Mouse (Mus musculus): ENCODE results near the gene Cacnb1.
A peak's percentile ranks its signal among the peaks of the same experiment; 100 is the strongest.

The Cacnb1 gene

DNA sequence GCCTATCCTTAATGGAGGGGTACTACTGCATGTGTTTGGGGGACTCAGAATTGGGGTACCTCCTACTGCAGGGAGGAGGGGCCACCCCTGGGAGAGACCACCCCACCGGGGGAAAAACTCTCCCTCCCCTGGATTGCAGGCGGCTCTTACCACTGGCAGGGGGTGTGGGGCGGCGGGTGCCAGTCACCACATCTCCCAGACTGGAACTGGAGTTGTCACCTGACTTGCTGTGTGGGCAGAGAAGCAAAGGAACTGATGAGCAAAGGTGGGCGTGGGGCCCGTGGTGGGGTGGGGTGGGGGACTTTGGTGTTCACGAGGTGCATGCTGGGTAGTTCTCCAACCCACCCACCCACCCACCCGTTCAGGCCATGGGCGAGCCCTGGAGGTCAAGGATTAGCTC, 11.1 kb downstream of the Cacnb1 start:
- no peak for DNase-seq (ENCODE audit: low read depth)

DNA sequence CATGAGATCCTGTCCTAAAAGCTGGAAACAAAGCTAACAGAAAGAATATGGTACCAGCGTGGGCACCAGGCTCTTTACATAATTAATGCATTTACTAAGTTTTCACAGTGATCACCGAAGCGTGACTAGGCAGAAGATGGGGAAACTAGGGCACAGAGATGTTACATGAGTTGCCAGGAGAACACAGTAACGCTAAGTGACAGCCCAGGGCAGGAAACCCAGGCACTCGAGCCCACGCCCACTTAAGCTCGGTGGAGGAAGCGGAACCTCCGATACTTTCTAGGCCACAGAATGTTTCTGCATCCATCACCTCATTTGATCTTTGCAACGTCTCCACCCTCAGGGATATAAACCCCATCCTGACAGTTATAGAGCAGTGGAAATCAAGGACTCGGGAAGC, 14.7 kb downstream of the Cacnb1 start:
- no peak for DNase-seq (ENCODE audit: low read depth)

DNA sequence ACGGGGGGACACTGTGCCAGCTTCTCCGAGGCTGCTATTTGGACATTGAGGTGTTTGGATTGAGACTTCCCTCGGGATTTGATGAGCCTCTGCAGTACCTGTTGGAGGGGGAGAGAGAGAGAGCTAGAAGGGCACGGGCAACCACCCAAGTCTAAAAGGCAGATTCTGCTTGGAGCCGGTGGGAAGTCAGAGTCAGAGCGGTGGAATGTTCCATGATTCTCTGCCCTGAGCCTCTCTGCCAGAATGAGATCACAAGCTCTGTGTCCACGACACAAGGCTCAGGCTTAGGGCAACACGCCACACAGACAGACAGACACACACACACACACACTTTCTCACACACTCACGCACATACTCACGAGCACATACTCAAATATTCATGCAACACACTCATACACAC, 17.1 kb downstream of the Cacnb1 start:
- peak; percentile 92 for DNase-seq (ENCODE audit: low read depth)

DNA sequence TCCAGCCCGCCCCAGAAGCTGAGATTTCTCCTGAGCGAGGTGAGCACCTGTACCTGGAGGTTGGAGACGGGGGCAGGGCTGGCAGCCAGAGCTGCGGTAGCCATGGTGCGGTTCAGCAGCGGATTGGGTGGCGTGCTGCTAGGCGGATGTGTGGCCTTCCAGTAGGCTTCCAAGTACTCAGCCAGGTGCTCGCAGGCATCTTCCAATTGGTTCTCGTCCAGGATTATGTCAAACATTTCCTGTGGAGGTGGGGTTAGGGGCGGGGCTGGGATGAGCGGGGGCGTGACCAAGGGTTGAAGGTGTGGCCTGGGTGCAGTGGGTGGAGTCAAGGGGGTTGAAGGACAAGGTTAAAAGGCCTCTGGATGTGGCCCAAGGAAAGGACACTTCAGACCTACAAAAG, 17.8 kb downstream of the Cacnb1 start:
- no peak for DNase-seq (ENCODE audit: low read depth)

DNA sequence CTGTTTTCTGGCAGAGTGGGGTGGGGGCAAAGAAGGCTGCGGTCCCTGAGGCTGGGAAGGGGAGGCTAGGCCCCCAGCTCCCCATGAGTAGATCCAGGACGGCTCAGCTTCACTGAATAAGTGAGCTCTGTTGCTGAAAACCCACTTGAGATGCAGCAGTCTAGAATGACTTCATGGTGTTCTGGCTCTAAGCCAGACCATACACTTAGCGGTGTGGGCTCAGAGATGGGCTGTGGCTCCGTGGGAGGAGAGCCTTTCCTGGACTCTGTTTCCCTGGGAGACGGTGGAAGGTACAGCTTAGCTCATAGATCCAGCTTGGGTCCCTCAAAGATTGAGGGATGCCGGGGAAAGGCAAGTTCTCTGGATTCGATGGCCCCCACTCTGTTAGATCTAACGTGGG, 18.7 kb downstream of the Cacnb1 start:
- DNase-seq (ENCODE audit: low read depth): no peak

DNA sequence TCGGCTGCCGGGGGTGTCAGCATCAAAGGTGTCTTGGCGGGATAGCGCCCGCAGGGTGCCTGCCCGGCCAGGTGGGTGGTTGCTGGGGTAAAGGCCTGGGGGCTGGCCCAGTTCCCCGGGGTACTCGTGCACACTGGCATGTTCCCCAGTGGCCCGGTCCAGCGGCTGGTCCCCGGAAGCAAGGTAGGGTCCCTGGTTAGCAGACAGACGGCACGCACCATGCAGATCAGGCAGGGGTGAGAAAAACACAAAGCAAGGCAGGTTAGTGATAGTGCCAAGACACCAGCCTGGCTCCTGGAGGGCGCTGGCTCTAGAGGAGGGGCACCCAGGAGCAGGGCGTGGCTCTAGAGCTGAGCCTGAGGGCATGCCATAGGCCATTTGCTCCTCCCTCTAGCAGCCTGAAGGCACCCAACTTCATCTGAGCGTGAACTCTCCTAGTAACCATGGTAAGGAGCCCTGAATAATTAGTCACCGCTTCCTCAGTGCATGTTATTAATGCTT, 19.6 kb downstream of the Cacnb1 start:
- no peak for DNase-seq (ENCODE audit: low read depth)

DNA sequence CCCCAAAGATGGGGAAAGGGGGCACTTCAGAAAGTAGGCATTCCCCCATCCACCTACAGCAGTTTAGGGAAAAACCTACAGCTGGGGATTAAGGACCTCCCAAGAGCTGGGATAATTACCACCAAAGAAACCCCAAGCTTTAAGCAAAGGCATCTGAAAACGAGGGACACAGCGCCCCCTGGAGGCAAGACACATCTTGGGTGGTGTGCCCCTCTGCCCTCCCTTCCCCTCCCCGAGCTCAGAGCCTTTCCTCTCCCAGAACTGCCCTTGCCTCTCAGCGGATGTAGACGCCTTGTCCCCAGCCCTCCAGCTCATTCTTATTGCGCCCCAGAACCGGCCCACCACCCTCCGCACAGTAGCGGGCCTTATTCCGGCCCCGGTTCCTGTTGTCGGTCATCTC, 20.2 kb downstream of the Cacnb1 start:
- DNase-seq (ENCODE audit: low read depth): no peak

DNA sequence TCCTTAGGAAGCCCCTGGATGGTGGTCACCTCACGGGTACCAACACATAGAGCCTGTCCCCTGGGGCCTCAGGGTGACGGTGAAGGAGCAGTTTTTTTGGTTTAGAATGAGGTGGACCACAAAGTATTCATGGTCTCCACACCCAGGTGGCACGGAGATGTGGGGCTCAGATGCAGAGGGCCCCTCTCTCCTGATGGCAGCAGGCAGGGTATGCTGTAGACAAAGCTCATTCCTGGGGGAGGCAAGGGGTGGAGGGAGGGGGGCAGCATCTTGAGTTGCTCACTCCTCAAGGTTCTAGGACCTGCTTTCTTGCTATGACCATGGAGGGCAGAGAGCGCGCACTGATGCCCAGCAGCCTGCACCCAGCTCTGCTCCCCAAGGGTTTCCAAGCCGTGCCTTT, 20.8 kb downstream of the Cacnb1 start:
- DNase-seq (ENCODE audit: low read depth): no peak

DNA sequence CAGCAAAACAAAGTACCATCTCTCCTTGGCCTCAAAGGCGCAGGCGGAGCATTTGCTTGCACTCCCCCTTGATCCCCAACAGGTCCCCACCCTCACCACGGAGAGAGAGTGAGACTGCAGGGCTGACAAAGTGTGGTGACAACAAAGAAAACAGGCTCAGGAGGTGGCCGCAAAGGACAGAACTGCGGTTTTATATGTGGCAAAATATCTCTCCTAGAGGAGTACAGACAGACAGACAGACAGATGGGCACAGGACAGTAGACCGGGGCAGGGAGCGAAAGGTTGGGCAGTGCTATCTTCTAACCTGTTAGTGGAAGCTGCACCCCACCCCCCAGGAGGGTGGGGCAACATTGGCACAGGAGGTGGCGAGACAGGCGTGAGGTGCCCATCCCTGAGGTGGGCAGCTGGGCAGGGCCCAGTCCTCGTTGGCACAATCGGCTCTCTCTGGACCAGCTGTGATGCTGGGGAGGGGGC, 21.4 kb downstream of the Cacnb1 start:
- DNase-seq (ENCODE audit: low read depth): no peak

DNA sequence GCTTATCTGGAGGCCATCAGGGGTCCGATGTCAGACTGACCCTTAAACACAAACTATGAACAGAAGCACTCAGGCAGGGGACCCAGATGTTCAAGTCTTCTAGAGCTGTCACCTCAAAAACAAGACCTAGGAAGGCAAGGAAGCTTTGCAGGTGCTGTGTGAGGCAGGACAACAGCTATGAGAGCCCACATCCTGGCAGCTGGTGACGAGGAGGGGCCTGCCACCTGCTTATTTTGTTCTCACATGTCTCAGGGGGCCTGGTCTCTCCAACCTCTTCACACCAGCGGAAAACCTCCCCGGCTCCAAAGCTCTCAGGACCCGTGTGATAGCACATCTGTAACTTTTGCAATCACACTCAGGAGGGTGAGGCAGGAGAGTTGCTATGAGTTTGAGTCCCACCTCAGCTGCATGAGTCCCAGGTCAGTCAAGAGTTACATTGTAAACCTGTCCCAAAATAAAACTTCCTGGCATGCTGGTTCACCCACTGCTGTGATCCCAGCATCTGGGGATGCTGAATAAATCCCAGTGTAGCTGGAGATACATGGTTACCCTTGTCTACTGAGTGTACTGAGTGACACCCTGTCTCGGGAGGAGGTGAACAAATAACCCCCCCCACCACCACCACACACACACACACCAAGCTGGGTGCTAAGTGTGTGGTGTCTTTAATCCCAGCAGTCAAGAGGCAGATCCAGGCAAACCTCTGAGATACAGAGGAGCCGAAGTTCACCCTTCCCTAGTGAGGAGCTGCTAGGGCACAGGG, 22.3 kb downstream of the Cacnb1 start:
- DNase-seq (ENCODE audit: low read depth): no peak

DNA sequence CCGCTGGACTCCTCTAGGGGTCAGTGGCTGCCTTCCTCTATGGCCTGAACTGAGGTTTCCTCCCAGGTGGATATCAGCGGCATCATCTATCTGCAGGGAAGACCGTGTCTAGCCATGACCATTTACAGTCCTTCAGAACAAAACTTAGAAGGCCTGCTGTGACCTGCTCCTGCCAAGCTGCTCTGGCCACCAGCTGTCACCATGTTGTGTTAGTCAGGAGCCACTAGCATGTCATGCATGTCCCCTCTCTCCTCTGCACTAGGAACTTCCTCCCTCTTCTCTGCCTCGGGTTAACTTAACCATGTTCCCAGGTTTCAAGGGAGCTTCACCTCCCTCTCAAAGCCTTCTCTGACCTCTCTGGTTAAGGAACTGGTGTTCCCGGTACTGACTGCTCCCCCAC, 23.1 kb downstream of the Cacnb1 start:
- DNase-seq (ENCODE audit: low read depth): no peak

DNA sequence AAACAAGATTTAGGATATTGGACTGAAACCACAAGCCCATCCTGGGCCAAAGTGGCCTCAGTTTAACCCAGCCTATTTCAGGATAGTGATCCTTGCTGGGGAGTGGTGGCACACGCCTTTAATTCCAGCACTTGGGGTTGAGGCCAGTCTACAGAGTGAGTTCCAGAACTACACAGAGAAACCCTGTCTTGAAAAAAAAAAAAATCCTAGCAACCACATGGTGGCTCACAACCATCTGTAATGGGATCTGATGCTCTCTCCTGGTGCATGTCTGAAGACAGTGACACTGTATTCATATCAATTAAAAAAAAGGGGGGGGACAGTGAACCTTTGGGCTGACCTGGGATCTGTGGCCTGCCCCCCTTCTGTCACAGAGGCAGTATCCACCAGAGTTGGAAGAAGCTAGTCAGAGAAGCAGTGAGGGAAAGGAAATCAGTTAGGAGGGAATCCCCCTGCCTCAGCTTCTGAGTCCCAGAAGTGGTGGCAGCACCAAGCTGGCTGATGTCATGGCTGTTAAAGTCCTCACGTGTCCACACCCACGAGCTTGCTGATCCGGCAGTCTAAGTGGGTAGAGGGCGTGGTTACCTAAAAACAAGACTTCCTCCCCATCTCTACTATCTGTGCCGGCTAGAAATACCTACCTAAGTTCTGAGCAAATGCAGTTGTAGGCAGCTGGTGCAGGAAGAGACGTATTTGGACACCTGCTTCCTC, 23.8 kb downstream of the Cacnb1 start:
- DNase-seq (ENCODE audit: low read depth): no peak

DNA sequence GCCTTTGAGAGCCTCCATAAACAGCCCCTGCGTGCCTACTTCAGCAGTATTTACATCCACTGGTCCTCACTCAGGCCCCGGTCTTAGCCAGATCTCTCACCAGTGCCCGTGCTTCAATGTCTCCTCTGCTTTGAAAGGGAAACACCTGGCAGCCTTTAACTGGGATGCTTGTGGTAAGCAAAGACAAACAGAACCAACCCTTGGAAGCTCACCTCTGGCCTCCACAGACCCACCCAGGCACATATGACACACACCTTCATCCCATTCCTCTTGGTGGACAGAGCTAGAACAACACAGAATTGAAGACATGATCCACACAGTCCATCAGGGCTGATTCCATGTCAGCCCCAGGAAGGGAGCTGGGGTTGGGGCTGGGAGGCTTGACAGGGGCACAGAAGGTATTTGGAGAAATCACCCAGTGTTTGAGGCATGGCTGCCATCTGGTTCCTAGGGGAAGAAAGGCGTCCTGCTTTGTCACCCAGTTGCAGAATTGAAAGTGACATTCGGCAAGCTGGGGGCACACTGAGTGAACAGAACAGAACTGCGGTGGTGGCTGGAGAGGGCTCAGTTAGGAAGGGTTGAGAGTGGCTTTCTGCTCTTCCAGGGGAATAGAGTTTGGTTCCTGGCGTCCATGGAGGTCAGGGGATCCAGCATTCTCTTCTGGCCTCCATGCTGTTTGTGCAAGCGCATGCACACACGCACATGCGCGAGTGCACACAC, 24.6 kb downstream of the Cacnb1 start:
- no peak for DNase-seq (ENCODE audit: low read depth)

DNA sequence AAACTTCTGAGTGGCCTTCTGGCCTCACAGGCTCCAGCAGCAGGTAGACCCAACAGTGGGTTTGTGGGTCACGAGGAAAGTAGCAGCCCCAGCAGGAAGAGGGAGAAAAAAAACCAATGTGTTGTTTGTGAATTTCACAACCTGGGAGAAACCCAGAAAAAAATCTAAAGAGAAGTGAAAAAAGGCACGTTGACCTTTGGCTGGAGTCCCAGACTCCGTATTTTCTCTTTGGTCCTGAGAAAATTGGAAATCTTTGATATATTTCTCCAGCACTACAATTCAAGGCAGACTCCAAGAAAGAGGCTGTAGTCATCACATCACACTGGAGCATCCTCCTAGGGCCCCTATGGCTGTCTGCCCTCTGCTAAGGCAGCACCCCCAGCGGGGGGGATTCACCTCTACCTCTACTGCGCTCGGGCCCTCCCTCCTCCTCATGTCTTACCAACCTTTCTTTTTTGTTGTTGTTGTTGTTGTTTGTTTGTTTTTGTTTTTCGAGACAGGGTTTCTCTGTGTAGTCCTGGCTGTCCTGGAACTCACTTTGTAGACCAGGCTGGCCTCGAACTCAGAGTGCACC, 25.4 kb downstream of the Cacnb1 start:
- peak; percentile 70 for DNase-seq (ENCODE audit: low read depth)

DNA sequence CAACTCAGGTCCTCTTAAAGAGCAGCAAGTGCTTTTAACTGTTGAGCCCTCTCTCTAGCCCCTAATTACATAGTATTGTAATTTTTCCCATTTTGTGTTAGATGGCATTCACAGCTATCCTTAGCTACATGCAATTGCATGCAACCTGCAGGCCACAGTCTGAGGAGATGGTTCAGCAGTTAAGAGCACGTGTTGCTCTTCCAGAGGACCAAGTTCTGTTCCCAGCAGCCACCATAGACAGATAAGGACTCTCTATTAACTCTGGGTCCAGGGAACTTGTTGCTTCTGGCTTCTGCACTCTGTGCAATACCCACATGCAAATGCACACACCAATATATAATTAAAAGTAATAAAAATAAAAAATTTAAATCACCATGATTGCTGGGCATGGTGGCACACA, 26.1 kb downstream of the Cacnb1 start:
- no peak for DNase-seq (ENCODE audit: low read depth)

DNA sequence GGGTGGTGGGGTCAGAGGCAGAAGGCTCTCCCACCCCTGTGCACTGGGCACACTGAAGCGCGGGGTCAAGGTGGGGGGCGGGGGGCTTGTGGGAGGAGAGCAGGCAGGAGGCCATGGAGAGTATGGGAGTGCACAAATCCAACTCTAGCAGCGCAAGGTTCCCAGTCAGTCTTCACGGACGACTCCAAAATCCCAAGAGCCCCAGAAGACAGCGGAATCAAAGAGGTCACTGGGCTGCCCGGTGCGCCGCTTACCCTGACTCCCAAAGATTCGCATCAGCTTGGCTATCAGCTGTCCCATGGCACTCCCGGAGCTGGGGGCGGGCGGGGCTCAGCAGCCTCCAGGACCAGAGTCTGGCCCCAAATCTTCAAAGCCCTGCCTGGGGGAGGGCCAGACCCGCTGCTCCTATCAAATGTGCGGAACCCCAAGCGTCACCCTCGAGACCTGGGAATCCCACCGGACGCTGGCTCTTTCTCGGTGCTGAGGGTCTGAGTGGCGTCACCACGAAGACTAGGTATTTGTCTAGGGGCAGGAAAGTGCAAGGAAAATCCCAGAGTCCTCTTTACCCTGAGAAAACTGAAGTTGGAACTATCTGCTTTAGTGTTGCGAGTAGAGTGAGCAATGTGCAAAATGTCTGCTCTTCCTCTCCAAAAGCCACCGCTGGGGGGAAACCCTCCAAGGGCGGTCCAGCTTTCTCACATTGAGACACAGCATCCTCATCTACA, 27.1 kb downstream of the Cacnb1 start, which contains the start of gene Arl5c:
Arl5c (minus strand) TSS at position 618 of the 725 bp plus-strand sequence.
- no peak for DNase-seq (ENCODE audit: low read depth)

DNA sequence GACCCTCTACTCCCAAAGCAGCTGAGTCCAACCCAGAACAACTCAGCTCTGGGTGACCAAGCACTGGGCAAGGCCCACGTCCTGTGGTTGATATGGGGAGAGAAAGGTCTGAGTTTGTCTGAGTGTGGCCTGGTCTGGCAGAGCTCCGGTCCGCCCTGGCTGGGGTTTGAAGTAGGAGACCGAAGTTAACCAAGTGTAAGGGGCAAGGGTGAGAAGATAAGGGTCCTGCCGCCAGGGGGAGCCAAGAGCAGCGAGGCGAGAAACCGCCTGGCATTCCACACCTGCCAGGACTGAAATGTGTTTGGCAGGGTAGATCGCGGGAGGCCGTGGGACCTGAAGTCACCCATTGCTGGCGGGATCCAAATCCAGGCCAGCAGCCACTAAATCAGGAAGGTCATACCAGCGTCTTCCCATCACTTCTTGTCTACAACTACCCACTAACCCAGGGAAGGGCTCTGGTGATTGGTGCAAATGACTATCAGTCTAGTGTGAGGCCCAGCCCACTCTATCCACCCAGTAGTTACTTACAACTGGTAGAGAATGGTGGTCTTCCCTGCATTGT, 28.2 kb downstream of the Cacnb1 start:
- no peak for DNase-seq (ENCODE audit: low read depth)

DNA sequence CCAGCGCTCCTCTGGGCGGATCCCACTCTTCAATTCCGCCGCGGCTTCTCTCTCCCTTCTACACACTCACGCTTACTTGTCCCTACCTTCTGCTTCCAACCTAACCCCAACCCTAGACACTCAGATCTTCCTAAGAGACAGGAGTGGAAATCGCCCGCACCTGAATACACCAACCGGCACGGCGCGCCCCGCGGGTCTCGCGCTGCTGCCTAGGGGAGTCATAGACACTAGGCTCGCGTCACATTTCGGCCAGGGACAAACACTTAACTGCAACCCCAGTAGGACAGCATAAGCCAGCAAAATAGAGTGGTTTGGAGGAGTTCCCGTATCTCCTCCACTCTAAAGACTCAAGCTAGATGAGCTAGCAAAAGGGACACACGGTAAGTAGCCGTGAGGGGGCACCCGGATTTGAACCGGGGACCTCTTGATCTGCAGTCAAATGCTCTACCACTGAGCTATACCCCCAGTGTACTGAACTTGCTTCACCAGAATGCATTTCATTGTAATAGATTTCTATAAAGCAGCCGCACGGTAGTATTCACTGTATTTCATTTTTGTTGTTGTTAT, 34.2 kb downstream of the Cacnb1 start:
- peak; percentile 68 for DNase-seq (ENCODE audit: low read depth)

DNA sequence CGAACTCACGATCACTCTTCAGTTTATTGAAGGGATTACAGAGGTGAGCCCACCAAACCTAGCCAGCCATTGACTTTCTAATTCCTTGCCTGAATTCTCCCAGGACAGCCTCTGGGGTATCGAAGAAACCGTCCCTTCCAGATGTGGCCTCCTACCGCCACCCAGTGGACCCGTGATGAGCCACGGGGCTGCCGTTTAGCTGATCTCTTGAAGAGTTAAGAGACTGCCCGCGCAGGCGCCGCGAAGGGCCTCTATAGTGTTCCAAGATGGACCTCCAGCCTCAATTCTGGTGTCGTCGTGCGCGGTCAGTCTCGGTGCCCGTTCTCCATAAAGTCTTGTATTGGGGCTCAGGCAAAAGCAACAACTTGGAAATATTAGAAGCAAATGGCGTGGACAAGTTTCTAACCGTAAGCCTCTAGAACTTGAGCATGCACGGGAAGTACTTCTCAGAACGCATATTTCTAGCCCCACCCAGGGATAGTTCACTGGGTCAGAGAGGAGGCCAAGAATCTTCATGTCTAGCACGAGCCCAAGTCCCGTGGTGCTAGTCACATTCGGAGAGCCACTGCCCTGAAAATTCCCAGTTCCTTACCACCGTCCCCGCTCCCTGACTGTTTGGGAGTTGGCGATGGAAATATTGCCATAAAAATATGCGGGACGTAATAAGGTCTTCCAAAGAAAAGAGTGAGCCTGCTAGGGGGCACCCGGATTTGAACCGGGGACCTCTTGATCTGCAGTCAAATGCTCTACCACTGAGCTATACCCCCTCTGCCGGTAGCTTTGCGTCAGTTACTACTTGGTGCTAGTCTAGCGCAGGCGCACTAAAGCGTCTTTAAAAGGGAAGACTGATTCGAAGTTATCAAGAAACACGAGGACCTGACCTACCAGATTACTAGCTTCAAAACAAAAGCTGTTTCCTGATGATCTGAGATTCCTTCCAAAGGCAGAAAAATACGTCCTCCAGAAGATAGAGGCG, 35.0 kb downstream of the Cacnb1 start:
- DNase-seq (ENCODE audit: low read depth): peak; percentile 92
